Mouse (Mus musculus) liver, embryonic 14.5 days (tissue): Measurements from ENCODE around the gene Prss30. TPM values are rescaled to one million over a fixed set of nuclear protein-coding genes. Genes with fewer than 3 reads are reported as not detected.
A peak's percentile ranks its signal among the peaks of the same experiment; 100 is the strongest.

Source experiments
- ATAC-seq: fragments of 200-750 bp; cut with Nextera tagmentation; 2 replicates; pipeline ENCODE4 v1.8.0; 2017; ENCODE audit warnings: moderate number of reproducible peaks, mild to moderate bottlenecking, moderate library complexity; ENCODE audit not compliant: insufficient read depth
- DNase-seq, 3 experiments: peaks; one replicate each; pipeline ENCODE4 v3.0.0-alpha.2; 2012 to 2013; ENCODE audit warnings: low read depth in 3 of 3, low spot score in 3 of 3
- H3K27ac ChIP-seq: fragments of 300-500 bp; sonication (generic); 2 replicates; pipeline ENCODE4 v1.5.1; 2014; ENCODE audit warnings: moderate library complexity, mild to moderate bottlenecking, control low read depth, inconsistent platforms
- H3K27me3 ChIP-seq: fragments of 300-500 bp; sonication (generic); 2 replicates; pipeline ENCODE4 v1.6.1; 2014; ENCODE audit warnings: mild to moderate bottlenecking, low read length, moderate library complexity; ENCODE audit not compliant: control insufficient read depth, insufficient read depth
- H3K36me3 ChIP-seq: fragments of 300-500 bp; sonication (generic); replicated peaks from 2 replicates; pipeline ENCODE4 v1.6.1; 2014; ENCODE audit warnings: low read depth; ENCODE audit not compliant: control insufficient read depth, insufficient read depth
- H3K4me1 ChIP-seq, 2 experiments: fragments of 200-500 bp in 1 of 2; fragments of 300-500 bp in 1 of 2; sonication (generic) in 1 of 2; replicated peaks; 2 replicates each; pipeline ENCODE4 v1.6.1; 2012 to 2014; ENCODE audit warnings: antibody characterized with exemption in 1 of 2, inconsistent platforms in 1 of 2, low read length in 1 of 2; ENCODE audit not compliant: control insufficient read depth in 2 of 2, insufficient read depth in 2 of 2
- H3K4me2 ChIP-seq: fragments of 300-500 bp; sonication (generic); 2 replicates; pipeline ENCODE4 v1.6.1; 2014; ENCODE audit warnings: low read depth, mild to moderate bottlenecking, control low read depth, moderate library complexity
- H3K4me3 ChIP-seq, 2 experiments: fragments of 200-500 bp in 1 of 2; fragments of 300-500 bp in 1 of 2; sonication (generic) in 1 of 2; 2 replicates each; pipeline ENCODE4 v1.5.1; 2012 to 2014; ENCODE audit warnings: low read depth in 2 of 2, low read length in 2 of 2, mild to moderate bottlenecking in 2 of 2, control low read depth in 1 of 2, inconsistent platforms in 1 of 2, moderate library complexity in 1 of 2; ENCODE audit not compliant: insufficient read depth in 1 of 2
- H3K9ac ChIP-seq: fragments of 300-500 bp; sonication (generic); replicated peaks from 2 replicates; pipeline ENCODE4 v1.6.1; 2014; ENCODE audit warnings: mild to moderate bottlenecking, control low read depth, moderate library complexity
- H3K9me3 ChIP-seq: fragments of 300-500 bp; sonication (generic); 2 replicates; pipeline ENCODE4 v1.6.1; 2016; ENCODE audit warnings: low read length, mixed read lengths; ENCODE audit not compliant: control insufficient read depth
- CTCF ChIP-seq: IDR thresholded peaks from 2 replicates; pipeline ENCODE4 v1.5.1; 2016; ENCODE audit warnings: antibody characterized with exemption, low read depth, control low read depth
- EP300 ChIP-seq: IDR thresholded peaks from 2 replicates; pipeline ENCODE4 v1.6.1; 2016; ENCODE audit warnings: antibody characterized with exemption, low read depth
- WGBS: fragments of 180-500 bp; shearing (Covaris S2); extraction: QIAGEN DNeasy Blood & Tissue Kit; methylation state at CpG from one replicate; pipeline ENCODE4 v1.1.7; 2014; ENCODE audit not compliant: insufficient replicate concordance; 5-methylcytosine and 5-hydroxymethylcytosine counted together
- polyA plus RNA-seq, 2 experiments: library from polyadenylated mRNA; depleted of rRNA in 1 of 2; stranded (reverse) in 1 of 2; unstranded in 1 of 2; fragments of >200 nt; fragmentation: Nextera tagmentation in 1 of 2; extraction: Ambion mirVana in 1 of 2; gene quantifications; 2 replicates each; pipeline versions ENCODE4 v1.2.1 to v1.2.3; 2012 to 2014

Gene Prss30
- polyA plus RNA-seq (2012; rRNA removed), result 0.07 and 0.13 TPM in 2 replicates
- 0.06 TPM in 1 of 2 replicates, not detected in the other for polyA plus RNA-seq (2014; fragmentation: Nextera tagmentation; extraction: Ambion mirVana)

DNA sequence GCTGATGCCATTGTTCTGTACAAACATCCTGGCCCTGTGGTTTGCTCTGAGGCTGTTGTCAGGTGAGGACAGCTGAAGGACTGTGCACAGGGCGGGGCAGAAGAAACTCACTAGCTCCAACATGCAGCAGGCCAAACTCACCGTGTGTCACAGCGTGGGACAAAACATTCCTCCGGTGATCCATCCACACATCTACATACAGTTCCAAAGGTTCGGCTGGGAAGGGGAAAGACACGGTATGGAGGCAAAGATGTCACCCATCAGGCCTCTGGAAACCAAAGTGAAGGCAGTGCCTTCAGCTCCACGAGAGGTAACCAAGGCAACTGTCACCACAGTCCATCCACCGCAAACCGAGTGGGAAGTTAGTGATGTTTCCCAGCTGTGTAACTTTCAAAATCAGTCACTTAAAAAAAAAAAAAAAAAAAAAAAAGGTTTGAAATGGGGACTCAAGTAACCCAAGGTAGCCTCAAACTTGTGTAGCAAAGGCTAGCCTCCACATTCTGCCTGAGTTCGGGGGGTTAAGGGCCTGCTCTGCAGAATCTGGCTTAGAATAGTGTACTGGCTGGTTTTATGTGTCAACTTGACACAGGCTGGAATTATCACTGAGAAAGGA, at the start of gene Prss30:
Gene Prss30 (minus strand): TSS at position 270 of the 613 bp plus-strand sequence.
- no peaks in the 10 kb centered on the region for H3K36me3 ChIP-seq
- peaks cover 0 to 3% of the 10 kb centered on the region in 2 experiments; a peak in 1 of 4 replicates for H3K4me1 ChIP-seq
- no peaks in the 10 kb centered on the region for H3K9me3 ChIP-seq
- WGBS, result 56% methylated on average over 10 of the region's 10 CpGs
- no peak within 1 kb of the TSS for H3K4me3 ChIP-seq
- H3K9ac ChIP-seq, result no peak within 1 kb of the TSS
- TF ChIP-seq CTCF, result no peak
- TF ChIP-seq EP300, result no peak
- DNase-seq (no peak), ATAC-seq (no peak)
- no peak within 1 kb of the TSS for H3K27ac ChIP-seq
- H3K4me2 ChIP-seq, result no peak within 1 kb of the TSS
- no peaks in the 10 kb centered on the region for H3K27me3 ChIP-seq

DNA sequence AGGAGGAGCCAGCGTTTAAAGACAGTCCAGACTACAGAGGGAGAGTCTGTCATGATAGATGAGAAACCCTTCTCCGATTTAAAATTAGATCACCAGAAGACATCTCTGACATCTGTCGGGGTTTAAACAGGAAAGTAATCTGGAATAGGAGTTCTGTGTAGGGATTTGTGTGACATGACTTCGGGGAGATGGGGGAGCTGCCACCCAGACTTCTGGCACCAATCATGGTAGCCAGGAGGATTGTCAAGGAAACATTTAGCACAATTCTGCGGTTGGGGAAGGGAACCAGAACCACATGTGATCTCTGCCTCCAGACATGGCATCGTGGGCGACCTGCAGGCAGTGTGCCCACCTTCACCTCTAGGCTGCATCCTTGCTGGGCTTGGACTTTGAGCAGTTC, 49.1 kb upstream of the Prss30 start:
- Histone ChIP-seq H3K4me1 (no peaks in the 10 kb centered on the region), H3K27ac (no peak overlapping the region), H3K4me3 (no peak overlapping the region), H3K27me3 (no peaks in the 10 kb centered on the region), H3K9me3 (no peaks in the 10 kb centered on the region), H3K36me3 (no peaks in the 10 kb centered on the region), H3K9ac (no peak overlapping the region), H3K4me2 (no peak overlapping the region)
- WGBS, result 52% methylated on average over 7 of the region's 7 CpGs
- DNase-seq (no peak), ATAC-seq (no peak)
- TF ChIP-seq EP300 (no peak), CTCF (no peak)

DNA sequence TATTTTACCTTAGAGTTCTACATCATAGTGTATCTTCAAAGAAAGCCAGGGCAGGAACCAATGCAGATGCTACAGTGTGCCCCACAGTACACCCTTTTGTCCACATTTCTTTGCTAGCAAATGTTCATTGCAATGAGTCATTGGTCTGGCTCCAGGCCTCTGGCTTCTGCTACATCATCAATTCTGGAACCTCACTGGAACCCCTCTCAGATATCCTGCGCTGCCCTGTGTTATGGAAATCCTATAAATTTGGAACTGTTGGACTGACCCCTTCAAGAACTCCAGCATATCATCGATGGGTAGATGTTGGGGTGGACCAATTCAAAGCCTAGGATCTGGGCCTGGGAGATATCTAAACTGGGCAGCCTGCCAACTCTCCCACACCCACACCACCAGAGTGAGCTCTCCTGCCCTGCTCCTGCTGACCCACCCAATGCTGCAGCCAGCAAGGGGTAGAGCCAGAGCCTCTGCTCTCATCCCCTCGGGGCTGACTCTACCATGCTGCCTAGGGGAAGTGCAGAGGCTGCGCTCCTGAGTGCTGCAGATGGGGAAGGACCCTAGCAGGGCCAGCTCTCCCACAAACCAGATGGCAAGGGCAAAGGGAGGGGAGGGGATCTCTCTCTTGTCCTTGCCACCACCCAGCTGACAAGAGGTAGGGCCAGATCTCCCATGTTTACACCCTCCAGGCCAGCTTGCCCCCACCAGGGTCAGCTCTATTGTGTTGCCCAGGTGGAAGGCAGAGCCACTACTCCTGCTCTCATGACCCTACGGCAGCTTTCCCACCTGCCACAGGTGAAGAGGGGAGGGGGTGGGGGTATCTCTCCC, 41.2 kb upstream of the Prss30 start:
- Histone ChIP-seq H3K4me2 (no peak overlapping the region), H3K9me3 (no peaks in the 10 kb centered on the region), H3K27me3 (no peaks in the 10 kb centered on the region), H3K4me1 (no peaks in the 10 kb centered on the region), H3K4me3 (no peak overlapping the region), H3K27ac (no peak overlapping the region), H3K36me3 (no peaks in the 10 kb centered on the region), H3K9ac (no peak overlapping the region)
- 0 out of 2 replicates have a peak, but pooled peaks have one; percentile 23 for ATAC-seq
- WGBS, result 44% methylated on average over 5 of the region's 5 CpGs
- DNase-seq, result no peak
- no peak for TF ChIP-seq CTCF
- TF ChIP-seq EP300, result no peak

DNA sequence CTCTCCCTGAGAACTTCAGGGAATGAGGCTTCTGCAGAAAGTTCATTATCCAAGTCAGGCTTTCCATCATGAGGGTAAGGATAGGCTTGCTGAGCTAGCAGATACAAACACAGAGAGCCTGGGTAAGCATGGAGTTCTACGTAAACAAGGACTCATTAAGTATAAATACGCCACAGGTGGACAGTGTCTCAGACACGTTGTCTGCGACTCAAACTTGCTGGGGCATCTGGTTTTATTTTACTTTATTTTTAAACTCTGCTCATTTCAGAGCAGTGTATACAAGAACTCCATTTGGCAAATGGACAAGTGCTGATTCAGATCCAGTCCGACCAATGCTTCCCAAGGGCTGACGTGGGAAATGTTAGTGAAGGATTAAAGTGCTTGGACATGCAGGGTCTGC, 40.3 kb upstream of the Prss30 start:
- WGBS, result 68% methylated on average over 6 of the region's 6 CpGs
- no peak overlapping the region for H3K27ac ChIP-seq
- no peak for DNase-seq
- H3K4me2 ChIP-seq, result no peak overlapping the region
- no peak for ATAC-seq
- no peak for TF ChIP-seq CTCF
- no peaks in the 10 kb centered on the region for H3K27me3 ChIP-seq
- H3K36me3 ChIP-seq, result no peaks in the 10 kb centered on the region
- H3K4me1 ChIP-seq, result no peaks in the 10 kb centered on the region
- H3K4me3 ChIP-seq, result no peak overlapping the region
- H3K9ac ChIP-seq, result no peak overlapping the region
- no peaks in the 10 kb centered on the region for H3K9me3 ChIP-seq

DNA sequence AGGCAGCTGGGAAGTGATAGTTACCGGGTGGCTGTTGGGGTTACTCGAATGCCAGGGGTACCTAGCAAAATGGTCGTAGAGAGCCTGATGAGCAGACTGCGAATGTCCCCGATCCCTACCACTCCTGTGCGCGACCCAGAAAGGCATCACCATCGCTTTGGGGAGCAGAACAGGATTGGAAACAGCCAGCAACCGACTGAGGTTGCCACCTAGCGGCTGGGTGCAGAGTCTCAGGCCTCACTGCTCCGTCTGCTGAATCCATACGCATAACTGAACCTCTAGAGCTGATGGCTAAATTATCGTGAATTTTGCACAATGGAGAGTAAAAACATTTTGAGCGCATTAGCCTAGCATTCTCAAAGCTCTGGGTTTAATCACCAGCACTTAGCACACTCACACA, 35.4 kb upstream of the Prss30 start:
- ATAC-seq (no peak), DNase-seq (no peak)
- no peaks in the 10 kb centered on the region for H3K36me3 ChIP-seq
- no peaks in the 10 kb centered on the region for H3K27me3 ChIP-seq
- H3K9me3 ChIP-seq, result no peaks in the 10 kb centered on the region
- TF ChIP-seq EP300 (no peak), CTCF (peak; percentile 68)
- no peak overlapping the region for H3K9ac ChIP-seq
- no peaks in the 10 kb centered on the region for H3K4me1 ChIP-seq
- no peak overlapping the region for H3K4me2 ChIP-seq
- WGBS, result 18% methylated on average over 14 of the region's 14 CpGs
- H3K4me3 ChIP-seq, result no peak overlapping the region
- H3K27ac ChIP-seq, result no peak overlapping the region
